Mouse (Mus musculus) heart, adult 2 months (tissue): ENCODE data around the gene Kcns1.

ENCODE experiments used
- CTCF ChIP-seq: fragments of 200-600 bp; IDR thresholded peaks from 2 replicates; pipeline ENCODE4 v1.8.1; 2022; ENCODE audit warnings: antibody characterized with exemption, mild to moderate bottlenecking, moderate library complexity
- EP300 ChIP-seq: fragments of 200-500 bp; IDR thresholded peaks from 2 replicates; pipeline ENCODE4 v1.6.1; 2011; ENCODE audit warnings: low read depth, low read length, control low read depth; ENCODE audit not compliant: insufficient read depth
- POLR2A ChIP-seq: fragments of 200-500 bp; IDR thresholded peaks from 2 replicates; pipeline ENCODE4 v1.6.1; 2011; ENCODE audit warnings: mild to moderate bottlenecking, low read depth, low read length, control low read depth; ENCODE audit not compliant: insufficient read depth

DNA sequence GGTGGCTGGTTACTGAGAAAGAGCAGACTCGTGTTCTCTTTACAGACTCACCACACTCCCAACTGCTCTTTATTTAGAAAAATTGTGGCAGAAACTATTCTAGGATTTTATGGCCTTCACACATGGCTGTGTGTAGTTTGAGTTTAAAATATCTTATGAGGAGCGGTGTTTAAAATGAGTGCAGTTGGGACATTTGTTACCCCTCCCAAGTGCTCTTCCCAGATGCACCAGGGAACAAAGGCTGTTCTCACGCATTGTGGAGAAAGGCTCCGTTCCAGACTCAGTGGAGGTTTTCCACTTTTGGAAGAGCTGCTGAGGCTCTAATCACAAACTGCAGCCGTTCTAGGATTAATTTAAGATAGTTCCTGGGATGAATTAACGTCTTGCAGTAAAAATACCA, 33.2 kb downstream of the Kcns1 start:
- TF ChIP-seq EP300 (no peak), CTCF (no peak), POLR2A (no peak)
